Mouse (Mus musculus) forebrain, embryonic 14.5 days (tissue): ENCODE results near the gene Kdm4b. TPM values are rescaled to one million over a fixed set of nuclear protein-coding genes. Genes with fewer than 3 reads are reported as not detected.

ENCODE experiments used
- ATAC-seq: fragments of 200-750 bp; cut with Nextera tagmentation; 2 replicates; pipeline ENCODE4 v1.8.0; 2017; ENCODE audit warnings: mild to moderate bottlenecking, moderate library complexity
- DNase-seq: peaks from one replicate; pipeline ENCODE4 v3.0.0-alpha.2; 2015; ENCODE audit warnings: low spot score
- H3K27ac ChIP-seq: fragments of 300-500 bp; sonication (generic); 2 replicates; pipeline ENCODE4 v1.5.1; 2014; ENCODE audit warnings: low read depth, mild to moderate bottlenecking, control low read depth, low read length, moderate library complexity
- H3K27me3 ChIP-seq: fragments of 300-500 bp; sonication (generic); replicated peaks from 2 replicates; pipeline ENCODE4 v1.6.1; 2014; ENCODE audit warnings: low read length, control low read depth, mixed read lengths; ENCODE audit not compliant: control insufficient read depth, insufficient read depth
- H3K36me3 ChIP-seq: fragments of 300-500 bp; sonication (generic); 2 replicates; pipeline ENCODE4 v1.6.1; 2014; ENCODE audit warnings: low read length, control low read depth; ENCODE audit not compliant: control insufficient read depth, insufficient read depth
- H3K4me1 ChIP-seq: fragments of 300-500 bp; sonication (generic); 2 replicates; pipeline ENCODE4 v1.6.1; 2014; ENCODE audit warnings: antibody characterized with exemption, low read length, control low read depth; ENCODE audit not compliant: control insufficient read depth, insufficient read depth
- H3K4me2 ChIP-seq: fragments of 300-500 bp; sonication (generic); 2 replicates; pipeline ENCODE4 v1.6.1; 2014; ENCODE audit warnings: mild to moderate bottlenecking, control low read depth, low read length
- H3K4me3 ChIP-seq: fragments of 300-500 bp; sonication (generic); 2 replicates; pipeline ENCODE4 v1.5.1; 2014; ENCODE audit warnings: low read depth, low read length, control low read depth
- H3K9ac ChIP-seq: fragments of 300-500 bp; sonication (generic); 2 replicates; pipeline ENCODE4 v1.6.1; 2014; ENCODE audit warnings: mild to moderate bottlenecking, low read length, control low read depth, moderate library complexity
- H3K9me3 ChIP-seq: fragments of 300-500 bp; sonication (generic); replicated peaks from 2 replicates; pipeline ENCODE4 v1.6.1; 2016; ENCODE audit warnings: low read length, control low read depth, mixed read lengths; ENCODE audit not compliant: control insufficient read depth
- WGBS: fragments of 180-500 bp; shearing (Covaris S2); extraction: QIAGEN DNeasy Blood & Tissue Kit; methylation state at CpG from one replicate; pipeline ENCODE4 v1.1.7; 2014; 5-methylcytosine and 5-hydroxymethylcytosine counted together
- polyA plus RNA-seq: library from polyadenylated mRNA; unstranded; fragments of >200 nt; fragmentation: Nextera tagmentation; extraction: Ambion mirVana; gene quantifications from 2 replicates; pipeline ENCODE4 v1.2.1, GENCODE M21; 2014

The Kdm4b gene
- polyA plus RNA-seq, 1 experiment from 2014 or later = 41.7 TPM

GRCm38 (mm10) chr17:56348128-56348527 lies 22.3 kb downstream of the Kdm4b start:
- Histone ChIP-seq H3K4me1 (no peaks in the 10 kb centered on the region), H3K36me3 (peaks cover 21% of the 10 kb centered on the region), H3K27ac (no peak overlapping the region), H3K9ac (no peak overlapping the region), H3K4me3 (no peak overlapping the region), H3K9me3 (no peaks in the 10 kb centered on the region), H3K4me2 (no peak overlapping the region), H3K27me3 (no peaks in the 10 kb centered on the region)
- no peak for DNase-seq
- WGBS = 73% methylated on average over 4 of the region's 4 CpGs
- no peak for ATAC-seq

- no peak overlapping the region for H3K4me3 ChIP-seq
- no peak overlapping the region for H3K4me2 ChIP-seq
- H3K9ac ChIP-seq = no peak overlapping the region
- H3K36me3 ChIP-seq = peaks cover 25% of the 10 kb centered on the region
- H3K27ac ChIP-seq = no peak overlapping the region
- H3K9me3 ChIP-seq = no peaks in the 10 kb centered on the region
- no peak for ATAC-seq
- DNase-seq = no peak
- no peaks in the 10 kb centered on the region for H3K27me3 ChIP-seq
- no peaks in the 10 kb centered on the region for H3K4me1 ChIP-seq
Measured at GRCm38 (mm10) chr17:56348586-56348985, 22.7 kb downstream of the Kdm4b start.

DNA sequence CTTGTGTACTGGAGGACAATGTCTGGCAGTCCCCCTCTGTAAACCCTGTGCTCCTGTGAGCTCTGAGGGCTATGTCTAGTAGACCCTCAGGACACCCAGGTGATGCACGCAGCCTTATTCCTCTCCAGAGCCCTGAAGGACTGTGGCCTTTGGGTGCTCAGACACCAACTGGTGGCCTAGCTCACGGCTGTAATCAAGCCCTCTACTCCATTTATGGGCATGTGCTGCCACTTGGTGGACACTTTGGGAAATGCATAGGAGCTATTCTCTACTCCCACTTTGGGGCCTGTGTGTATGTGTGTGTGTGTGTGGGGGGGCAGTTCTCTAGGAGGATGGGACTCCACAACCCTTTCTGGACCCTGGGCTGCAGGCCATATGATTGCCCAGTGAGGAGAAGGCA lies 24.8 kb downstream of the Kdm4b start:
- H3K4me1 ChIP-seq = no peaks in the 10 kb centered on the region
- peak; percentile 73; the same call in 1 of the 2 replicates for ATAC-seq
- peaks cover 45% of the 10 kb centered on the region for H3K36me3 ChIP-seq
- H3K27ac ChIP-seq = no peak overlapping the region
- H3K4me2 ChIP-seq = no peak overlapping the region
- 44% methylated on average over 2 of the region's 2 CpGs for WGBS
- no peak overlapping the region for H3K4me3 ChIP-seq
- no peak overlapping the region for H3K9ac ChIP-seq
- no peaks in the 10 kb centered on the region for H3K27me3 ChIP-seq
- H3K9me3 ChIP-seq = no peaks in the 10 kb centered on the region
- DNase-seq = peak; percentile 80

GRCm38 (mm10) chr17:56356921-56357885 lies 31.3 kb downstream of the Kdm4b start:
- no peak overlapping the region for H3K27ac ChIP-seq

GRCm38 (mm10) chr17:56359183-56359725 lies 33.4 kb downstream of the Kdm4b start:
- Histone ChIP-seq H3K4me3 (no peak overlapping the region), H3K27me3 (no peaks in the 10 kb centered on the region), H3K4me2 (no peak overlapping the region), H3K4me1 (no peaks in the 10 kb centered on the region), H3K27ac (no peak overlapping the region), H3K9ac (no peak overlapping the region), H3K36me3 (peaks cover 67% of the 10 kb centered on the region), H3K9me3 (no peaks in the 10 kb centered on the region)
- 77% methylated on average over 3 of the region's 3 CpGs for WGBS
- ATAC-seq (no peak), DNase-seq (no peak)

More at GRCm38 (mm10) chr17:56356921-56357885, 31.3 kb downstream of the Kdm4b start:
- Histone ChIP-seq H3K27me3 (no peaks in the 10 kb centered on the region), H3K9ac (no peak overlapping the region), H3K36me3 (peaks cover 74% of the 10 kb centered on the region), H3K4me1 (no peaks in the 10 kb centered on the region), H3K9me3 (no peaks in the 10 kb centered on the region), H3K4me2 (no peak overlapping the region), H3K4me3 (no peak overlapping the region)
- peak; percentile 71 for ATAC-seq
- peak; percentile 89 for DNase-seq
- WGBS = 71% methylated on average over 9 of the region's 9 CpGs

DNA sequence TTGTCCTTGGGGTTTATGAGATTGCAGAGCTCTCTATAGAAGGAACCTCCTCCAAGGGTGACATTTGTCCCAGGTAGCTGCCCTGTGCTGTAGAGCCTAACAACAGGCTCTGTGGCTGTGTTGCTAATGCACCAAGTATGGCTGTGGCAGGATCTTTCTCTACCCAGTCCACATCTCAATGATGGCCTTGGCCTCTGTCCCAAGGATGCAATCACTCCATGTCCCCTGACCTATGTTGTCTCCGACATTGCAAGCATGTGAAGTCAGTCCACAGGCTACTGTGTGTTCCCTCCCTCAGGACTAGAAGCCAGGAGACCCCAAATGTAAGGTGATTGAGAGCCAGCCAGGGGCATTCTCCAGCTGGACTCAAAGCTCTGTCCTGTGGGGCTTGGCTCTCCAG lies 34.0 kb downstream of the Kdm4b start:
- H3K9ac ChIP-seq = peak overlapping the region; percentile 14; the same call in 1 of the 2 replicates

DNA sequence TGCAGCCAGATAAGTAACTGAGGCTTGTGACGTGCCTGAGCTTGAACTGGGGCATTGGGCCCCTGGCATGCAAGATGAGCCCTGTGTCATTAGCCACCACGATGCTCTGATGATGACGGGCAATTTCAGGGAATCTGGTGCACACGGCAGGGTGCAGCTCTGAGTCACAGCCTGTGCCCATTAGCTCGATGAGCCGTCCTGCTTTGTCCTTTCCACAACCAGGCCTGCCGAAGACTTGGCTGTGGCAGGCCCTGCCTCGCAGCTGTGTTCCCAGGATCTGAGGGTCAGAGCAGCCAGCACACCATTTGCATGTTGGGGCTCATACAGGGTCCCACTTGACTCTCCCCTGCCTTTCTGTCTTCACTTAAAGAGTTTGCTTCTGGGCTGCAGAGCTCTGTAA lies 34.6 kb downstream of the Kdm4b start:
- ATAC-seq (peak; percentile 27; the same call in 1 of the 2 replicates), DNase-seq (peak; percentile 32)
- H3K9me3 ChIP-seq = no peaks in the 10 kb centered on the region
- no peaks in the 10 kb centered on the region for H3K27me3 ChIP-seq
- WGBS = 45% methylated on average over 8 of the region's 8 CpGs
- no peak overlapping the region for H3K4me3 ChIP-seq
- H3K4me2 ChIP-seq = no peak overlapping the region
- peak overlapping the region; percentile 53 for H3K27ac ChIP-seq
- H3K9ac ChIP-seq = peak overlapping the region; percentile 14
- no peaks in the 10 kb centered on the region for H3K4me1 ChIP-seq
- peaks cover 63% of the 10 kb centered on the region for H3K36me3 ChIP-seq

More for the DNA sequence above, 34.0 kb downstream of the Kdm4b start:
- ATAC-seq = no peak
- no peak for DNase-seq
- H3K36me3 ChIP-seq = peaks cover 64% of the 10 kb centered on the region
- H3K9me3 ChIP-seq = no peaks in the 10 kb centered on the region
- H3K4me2 ChIP-seq = no peak overlapping the region
- peak overlapping the region; percentile 53 for H3K27ac ChIP-seq
- 96% methylated on average over 1 of the region's 1 CpGs for WGBS
- H3K4me3 ChIP-seq = no peak overlapping the region
- H3K27me3 ChIP-seq = no peaks in the 10 kb centered on the region
- H3K4me1 ChIP-seq = no peaks in the 10 kb centered on the region

DNA sequence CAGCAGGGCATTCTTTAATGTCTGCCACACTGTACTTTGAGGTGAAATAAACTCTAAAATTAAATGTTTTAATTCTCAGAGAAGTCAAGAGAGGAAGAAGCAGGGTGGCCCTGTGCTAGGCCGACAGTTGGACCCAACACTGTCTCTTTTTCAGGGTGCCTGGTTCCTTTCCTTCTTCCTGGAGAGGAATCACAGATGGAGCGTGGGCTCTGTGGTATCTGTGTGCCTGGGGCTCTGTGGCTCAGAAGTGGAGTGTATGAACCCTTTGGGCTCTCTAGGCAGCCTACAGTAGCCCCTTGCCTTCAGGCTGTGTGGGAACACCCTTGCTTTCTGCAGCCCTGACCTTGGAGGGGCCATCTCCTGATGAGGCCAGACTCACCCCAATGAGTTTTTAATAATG lies 35.7 kb downstream of the Kdm4b start:
- Histone ChIP-seq H3K36me3 (peaks cover 55% of the 10 kb centered on the region), H3K4me1 (no peaks in the 10 kb centered on the region), H3K4me2 (no peak overlapping the region), H3K27me3 (no peaks in the 10 kb centered on the region), H3K9me3 (no peaks in the 10 kb centered on the region), H3K27ac (no peak overlapping the region), H3K9ac (no peak overlapping the region), H3K4me3 (no peak overlapping the region)
- no peak for DNase-seq
- WGBS = 93% methylated on average over 2 of the region's 2 CpGs
- ATAC-seq = no peak
